Mouse (Mus musculus) liver, embryonic 13.5 days (tissue): ENCODE measurements around the gene Sap18. TPM values are rescaled to one million over a fixed set of nuclear protein-coding genes. Genes with fewer than 3 reads are reported as not detected.
"Not testable (repeated sequence)": the region's sequence is repeated elsewhere in the genome, so short reads cannot be mapped to it uniquely, and the experiment has no call there.

Experiments used
- ATAC-seq: fragments of 200-750 bp; cut with Nextera tagmentation; 2 replicates; pipeline ENCODE4 v1.8.0; 2017; ENCODE audit warnings: low read depth, mild to moderate bottlenecking, moderate number of reproducible peaks, moderate library complexity
- DNase-seq: peaks from one replicate; pipeline ENCODE4 v3.0.0; 2022
- H3K27ac ChIP-seq: fragments of 300-500 bp; sonication (generic); 2 replicates; pipeline ENCODE4 v1.5.1; 2015; ENCODE audit warnings: moderate library complexity, mild to moderate bottlenecking, inconsistent platforms
- H3K27me3 ChIP-seq: fragments of 300-500 bp; sonication (generic); 2 replicates; pipeline ENCODE4 v1.6.1; 2015; ENCODE audit warnings: mild to moderate bottlenecking, inconsistent platforms
- H3K36me3 ChIP-seq: fragments of 300-500 bp; sonication (generic); 2 replicates; pipeline ENCODE4 v1.6.1; 2015; ENCODE audit warnings: mild to moderate bottlenecking, inconsistent platforms
- H3K4me1 ChIP-seq: fragments of 300-500 bp; sonication (generic); replicated peaks from 2 replicates; pipeline ENCODE4 v1.6.1; 2015; ENCODE audit warnings: inconsistent platforms
- H3K4me2 ChIP-seq: fragments of 300-500 bp; sonication (generic); 2 replicates; pipeline ENCODE4 v1.6.1; 2015; ENCODE audit warnings: inconsistent platforms, mild to moderate bottlenecking, moderate library complexity
- H3K4me3 ChIP-seq: fragments of 300-500 bp; sonication (generic); replicated peaks from 2 replicates; pipeline ENCODE4 v1.5.1; 2015; ENCODE audit warnings: mild to moderate bottlenecking, inconsistent platforms
- H3K9ac ChIP-seq: fragments of 300-500 bp; sonication (generic); 2 replicates; pipeline ENCODE4 v1.6.1; 2015; ENCODE audit warnings: mild to moderate bottlenecking, inconsistent platforms
- H3K9me3 ChIP-seq: fragments of 300-500 bp; sonication (generic); replicated peaks from 2 replicates; pipeline ENCODE4 v1.6.1; 2016; ENCODE audit warnings: inconsistent platforms
- WGBS: fragments of 180-500 bp; shearing (Covaris S2); methylation state at CpG from one replicate; pipeline ENCODE4 v1.1.7; 2015; ENCODE audit not compliant: insufficient replicate concordance; 5-methylcytosine and 5-hydroxymethylcytosine counted together
- microRNA-seq: library from miRNA; unstranded; fragments of <30 nt; microRNA quantifications from one replicate; pipeline ENCODE4, GENCODE M21; 2016
- polyA plus RNA-seq: library from polyadenylated mRNA; unstranded; fragments of >200 nt; fragmentation: Nextera tagmentation; extraction: Ambion mirVana; gene quantifications from 2 replicates; pipeline ENCODE4 v1.2.1, GENCODE M21; 2015

Gene Sap18
- polyA plus RNA-seq, 1 experiment from 2014 or later: 10.1 TPM

GRCm38 (mm10) chr14:57827284-57827683 is 29.3 kb downstream of the Sap18 start:
- peaks cover 16% of the 10 kb centered on the region for H3K36me3 ChIP-seq
- ATAC-seq (no peak), DNase-seq (no peak)
- 48% methylated on average over 1 of the region's 1 CpGs for WGBS
- peak overlapping the region; percentile 90 for H3K4me3 ChIP-seq
- peak overlapping the region; percentile 90 for H3K27ac ChIP-seq
- H3K27me3 ChIP-seq: no peaks in the 10 kb centered on the region
- peak overlapping the region; percentile 90 for H3K4me2 ChIP-seq
- H3K9me3 ChIP-seq: no peaks in the 10 kb centered on the region
- peaks cover 29% of the 10 kb centered on the region for H3K4me1 ChIP-seq
- H3K9ac ChIP-seq: peak overlapping the region; percentile 95

GRCm38 (mm10) chr14:57833526-57833925 is 35.5 kb downstream of the Sap18 start:
- 93% methylated on average over 2 of the region's 2 CpGs for WGBS
- no peak for DNase-seq
- Histone ChIP-seq H3K9me3 (no peaks in the 10 kb centered on the region), H3K4me3 (no peak overlapping the region), H3K27me3 (no peaks in the 10 kb centered on the region), H3K36me3 (peaks cover 10% of the 10 kb centered on the region), H3K27ac (no peak overlapping the region), H3K4me1 (peaks cover 15% of the 10 kb centered on the region), H3K4me2 (no peak overlapping the region), H3K9ac (no peak overlapping the region)
- no peak for ATAC-seq

GRCm38 (mm10) chr14:57835157-57835556 is 37.2 kb downstream of the Sap18 start:
- no peak overlapping the region for H3K4me2 ChIP-seq
- WGBS: 19% methylated on average over 10 of the region's 10 CpGs
- no peaks in the 10 kb centered on the region for H3K27me3 ChIP-seq
- H3K9me3 ChIP-seq: no peaks in the 10 kb centered on the region
- H3K4me3 ChIP-seq: no peak overlapping the region
- H3K36me3 ChIP-seq: peaks cover 11% of the 10 kb centered on the region
- peak; percentile 40 for DNase-seq
- H3K4me1 ChIP-seq: peaks cover 15% of the 10 kb centered on the region
- H3K27ac ChIP-seq: no peak overlapping the region
- ATAC-seq: peak; percentile 95
- H3K9ac ChIP-seq: no peak overlapping the region

GRCm38 (mm10) chr14:57844535-57844934 is 46.6 kb downstream of the Sap18 start:
- 54% methylated on average over 3 of the region's 3 CpGs for WGBS
- DNase-seq (no peak), ATAC-seq (peak; percentile 80)
- Histone ChIP-seq H3K27ac (peak overlapping the region; percentile 51; the same call in 1 of the 2 replicates), H3K9ac (no peak overlapping the region), H3K4me3 (no peak overlapping the region), H3K36me3 (peaks cover 6% of the 10 kb centered on the region; the same call in 1 of the 2 replicates), H3K4me1 (peaks cover 10% of the 10 kb centered on the region), H3K27me3 (no peaks in the 10 kb centered on the region), H3K4me2 (0 out of 2 replicates have a peak overlapping the region, but pooled peaks have one; percentile 1), H3K9me3 (no peaks in the 10 kb centered on the region)

GRCm38 (mm10) chr14:57848061-57848460 is 50.1 kb downstream of the Sap18 start:
- not testable (repeated sequence) for H3K36me3 ChIP-seq, H3K9me3 ChIP-seq, H3K27ac ChIP-seq, DNase-seq, H3K4me2 ChIP-seq, H3K27me3 ChIP-seq, ATAC-seq, H3K9ac ChIP-seq, H3K4me3 ChIP-seq
- H3K4me1 ChIP-seq: peaks cover 16% of the 10 kb centered on the region
- 71% methylated on average over 5 of the region's 5 CpGs for WGBS

- no peak overlapping the region for H3K4me2 ChIP-seq
- WGBS: 67% methylated on average over 2 of the region's 2 CpGs
- no peaks in the 10 kb centered on the region for H3K27me3 ChIP-seq
- peaks cover 3% of the 10 kb centered on the region for H3K36me3 ChIP-seq
- H3K4me1 ChIP-seq: peaks cover 16% of the 10 kb centered on the region
- H3K9ac ChIP-seq: no peak overlapping the region
- DNase-seq: no peak
- no peak for ATAC-seq
- no peaks in the 10 kb centered on the region for H3K9me3 ChIP-seq
- no peak overlapping the region for H3K4me3 ChIP-seq
- no peak overlapping the region for H3K27ac ChIP-seq
These were observed 50.7 kb downstream of the Sap18 start for GRCm38 (mm10) chr14:57848646-57849045.

GRCm38 (mm10) chr14:57850330-57850729 is 52.4 kb downstream of the Sap18 start:
- H3K4me1 ChIP-seq: peaks cover 6% of the 10 kb centered on the region
- H3K36me3 ChIP-seq: peaks cover 3% of the 10 kb centered on the region; the same call in 1 of the 2 replicates
- 61% methylated on average over 3 of the region's 3 CpGs for WGBS
- DNase-seq: no peak
- ATAC-seq: peak; percentile 26; the same call in 1 of the 2 replicates
- no peak overlapping the region for H3K4me2 ChIP-seq
- H3K9ac ChIP-seq: no peak overlapping the region
- H3K27ac ChIP-seq: no peak overlapping the region
- no peak overlapping the region for H3K4me3 ChIP-seq
- no peaks in the 10 kb centered on the region for H3K27me3 ChIP-seq
- no peaks in the 10 kb centered on the region for H3K9me3 ChIP-seq

GRCm38 (mm10) chr14:57852961-57853360 is 55.0 kb downstream of the Sap18 start:
- no peak overlapping the region for H3K9ac ChIP-seq
- ATAC-seq (no peak), DNase-seq (no peak)
- 83% methylated on average over 2 of the region's 2 CpGs for WGBS
- peaks cover 6% of the 10 kb centered on the region; the same call in 1 of the 2 replicates for H3K36me3 ChIP-seq
- no peaks in the 10 kb centered on the region for H3K27me3 ChIP-seq
- H3K4me1 ChIP-seq: peaks cover 6% of the 10 kb centered on the region
- H3K4me3 ChIP-seq: no peak overlapping the region
- H3K9me3 ChIP-seq: no peaks in the 10 kb centered on the region
- no peak overlapping the region for H3K4me2 ChIP-seq
- no peak overlapping the region for H3K27ac ChIP-seq

GRCm38 (mm10) chr14:57856037-57856436 is 58.1 kb downstream of the Sap18 start:
- not testable (repeated sequence) for H3K4me3 ChIP-seq, H3K4me1 ChIP-seq, DNase-seq, H3K4me2 ChIP-seq, H3K9me3 ChIP-seq, H3K9ac ChIP-seq, H3K36me3 ChIP-seq, H3K27me3 ChIP-seq, ATAC-seq, H3K27ac ChIP-seq

Small RNA genes within 50 kb of the gene (microRNA-seq; reads per million reads assigned to microRNA genes)
- gene Mir3077: not detected

Other genes with a start within 250 kb of the Sap18 start
- 47.3 and 52.6 TPM in 2 replicates for gene Eef1akmt1, start 226.6 kb upstream of the Sap18 start, polyA plus RNA-seq
- 17.5 and 19.3 TPM in 2 replicates for gene Xpo4, start 132.8 kb upstream of the Sap18 start, polyA plus RNA-seq
- gene Gm49361, start 52.1 kb upstream of the Sap18 start, polyA plus RNA-seq: not detected in 2 replicates
- 3.6 and 4.6 TPM in 2 replicates for gene Lats2, start 39.8 kb upstream of the Sap18 start, polyA plus RNA-seq
- gene Ska3, start 28.0 kb downstream of the Sap18 start, polyA plus RNA-seq: 22.0 and 25.7 TPM in 2 replicates
- 172 and 185 TPM in 2 replicates for gene Mrpl57, start 28.1 kb downstream of the Sap18 start, polyA plus RNA-seq
- 11.4 and 14.4 TPM in 2 replicates for gene Zdhhc20, start 92.1 kb downstream of the Sap18 start, polyA plus RNA-seq
- 41.5 and 45.3 TPM in 2 replicates for gene Micu2, start 201.1 kb downstream of the Sap18 start, polyA plus RNA-seq